Mouse (Mus musculus) brain, embryonic 14.5 days (tissue): ENCODE data around the gene Sec13. TPM values are rescaled to one million over a fixed set of nuclear protein-coding genes. Genes with fewer than 3 reads are reported as not detected.

Source experiments
- DNase-seq: peaks from one replicate; pipeline ENCODE4 v3.0.0-alpha.2; 2011; ENCODE audit warnings: low read depth
- CTCF ChIP-seq: fragments of 200-500 bp; IDR thresholded peaks from 2 replicates; pipeline ENCODE4 v1.5.1; 2012; ENCODE audit warnings: inconsistent platforms, mild to moderate bottlenecking, moderate library complexity, borderline replicate concordance; ENCODE audit not compliant: insufficient read depth, insufficient read length; ENCODE audit errors: extremely low read depth
- POLR2A ChIP-seq: fragments of 200-500 bp; IDR thresholded peaks from 2 replicates; pipeline ENCODE4 v1.6.1; 2012; ENCODE audit warnings: mild to moderate bottlenecking, inconsistent platforms, borderline replicate concordance; ENCODE audit not compliant: poor library complexity, insufficient read depth, insufficient read length, severe bottlenecking; ENCODE audit errors: extremely low read depth
- polyA plus RNA-seq: library from polyadenylated mRNA; depleted of rRNA; stranded (reverse); fragments of >200 nt; gene quantifications from 2 replicates; pipeline ENCODE4 v1.2.3, GENCODE M21; 2012; rRNA removed

The Sec13 gene
- polyA plus RNA-seq, 1 experiment = 183 TPM

- TF ChIP-seq POLR2A (no peak), CTCF (no peak)
- DNase-seq = peak; percentile 20
These were observed 62.1 kb downstream of the Sec13 start for GRCm38 (mm10) chr6:113678246-113679012.

Other genes with a start within 250 kb of the Sec13 start
- 8.7 and 8.9 TPM in 2 replicates for gene Prrt3, start 238.8 kb downstream of the Sec13 start, polyA plus RNA-seq
- 63.0 TPM in 2 replicates for gene Emc3, start 209.1 kb downstream of the Sec13 start, polyA plus RNA-seq
- gene Fancd2, start 209.1 kb downstream of the Sec13 start, polyA plus RNA-seq = 5.0 and 9.1 TPM in 2 replicates
- 0.07 TPM in 1 of 2 replicates, not detected in the other for gene Fancd2os, start 140.0 kb downstream of the Sec13 start, polyA plus RNA-seq
- gene Brk1, start 136.0 kb downstream of the Sec13 start, polyA plus RNA-seq = 206 and 247 TPM in 2 replicates
- gene Vhl, start 116.8 kb downstream of the Sec13 start, polyA plus RNA-seq = 48.1 and 71.2 TPM in 2 replicates
- 4.0 and 4.2 TPM in 2 replicates for gene Irak2, start 102.3 kb downstream of the Sec13 start, polyA plus RNA-seq
- gene Tatdn2, start 43.7 kb downstream of the Sec13 start, polyA plus RNA-seq = 25.1 and 27.6 TPM in 2 replicates
- 0.52 and 0.85 TPM in 2 replicates for gene Ghrl, start 20.9 kb downstream of the Sec13 start, polyA plus RNA-seq